Mouse (Mus musculus) lung, postnatal 0 days (tissue): ENCODE measurements around the gene Foxd4.

Experiments
- CTCF ChIP-seq: IDR thresholded peaks from 2 replicates; pipeline ENCODE4 v1.5.1; 2016; ENCODE audit warnings: antibody characterized with exemption, mild to moderate bottlenecking
- EP300 ChIP-seq: IDR thresholded peaks from 2 replicates; pipeline ENCODE4 v1.6.1; 2016; ENCODE audit warnings: antibody characterized with exemption, mild to moderate bottlenecking, control low read depth

GRCm38 (mm10) chr19:24902256-24902655, 1.3 kb upstream of the Foxd4 start:
- no peak for TF ChIP-seq CTCF
- no peak for TF ChIP-seq EP300
